Mouse (Mus musculus) kidney, adult 2 months (tissue): ENCODE results near the gene Mak. TPM values are rescaled to one million over a fixed set of nuclear protein-coding genes. Genes with fewer than 3 reads are reported as not detected.
"Not testable (repeated sequence)": the region's sequence is repeated elsewhere in the genome, so short reads cannot be mapped to it uniquely, and the experiment has no call there.

Experiments
- DNase-seq: peaks from one replicate; pipeline ENCODE4 v3.0.0; 2021
- H3K27ac ChIP-seq: fragments of 200-500 bp; 2 replicates; pipeline ENCODE4 v1.5.1; 2012; ENCODE audit warnings: low read depth, low read length, control low read depth, inconsistent platforms; ENCODE audit not compliant: insufficient read depth
- H3K27me3 ChIP-seq: fragments of 200-500 bp; replicated peaks from 2 replicates; pipeline ENCODE4 v1.6.1; 2012; ENCODE audit warnings: mild to moderate bottlenecking, moderate library complexity, low read length, inconsistent platforms; ENCODE audit not compliant: control insufficient read depth, insufficient read depth
- H3K36me3 ChIP-seq: fragments of 200-500 bp; 2 replicates; pipeline ENCODE4 v1.6.1; 2012; ENCODE audit warnings: mild to moderate bottlenecking, moderate library complexity, low read length, inconsistent platforms; ENCODE audit not compliant: control insufficient read depth, insufficient read depth
- H3K4me1 ChIP-seq: fragments of 200-500 bp; 2 replicates; pipeline ENCODE4 v1.6.1; 2011; ENCODE audit warnings: low read length; ENCODE audit not compliant: control insufficient read depth, insufficient read depth
- H3K4me3 ChIP-seq: fragments of 200-500 bp; 2 replicates; pipeline ENCODE4 v1.5.1; 2011; ENCODE audit warnings: mild to moderate bottlenecking, low read depth, low read length, control low read depth; ENCODE audit not compliant: insufficient read depth
- CTCF ChIP-seq: fragments of 200-500 bp; conservative IDR thresholded peaks from 2 replicates; pipeline ENCODE4 v1.5.1; 2011; ENCODE audit warnings: low read depth, mild to moderate bottlenecking, control low read depth, low read length, moderate library complexity, mixed read lengths; ENCODE audit not compliant: insufficient read depth, insufficient read length
- POLR2A ChIP-seq: fragments of 200-500 bp; IDR thresholded peaks from one replicate; pipeline ENCODE4 v1.6.1; 2011; ENCODE audit warnings: low read depth, low read length, control low read depth
- WGBS: fragments of 180-500 bp; shearing (Covaris S2); methylation state at CpG from one replicate; pipeline ENCODE4 v1.1.7; 2018; 5-methylcytosine and 5-hydroxymethylcytosine counted together
- polyA plus RNA-seq: library from polyadenylated mRNA; depleted of rRNA; stranded (reverse); fragments of >200 nt; gene quantifications from 2 replicates; pipeline ENCODE4 v1.2.3, GENCODE M21; 2012

The Mak gene
- polyA plus RNA-seq, 1 experiment: not detected

DNA sequence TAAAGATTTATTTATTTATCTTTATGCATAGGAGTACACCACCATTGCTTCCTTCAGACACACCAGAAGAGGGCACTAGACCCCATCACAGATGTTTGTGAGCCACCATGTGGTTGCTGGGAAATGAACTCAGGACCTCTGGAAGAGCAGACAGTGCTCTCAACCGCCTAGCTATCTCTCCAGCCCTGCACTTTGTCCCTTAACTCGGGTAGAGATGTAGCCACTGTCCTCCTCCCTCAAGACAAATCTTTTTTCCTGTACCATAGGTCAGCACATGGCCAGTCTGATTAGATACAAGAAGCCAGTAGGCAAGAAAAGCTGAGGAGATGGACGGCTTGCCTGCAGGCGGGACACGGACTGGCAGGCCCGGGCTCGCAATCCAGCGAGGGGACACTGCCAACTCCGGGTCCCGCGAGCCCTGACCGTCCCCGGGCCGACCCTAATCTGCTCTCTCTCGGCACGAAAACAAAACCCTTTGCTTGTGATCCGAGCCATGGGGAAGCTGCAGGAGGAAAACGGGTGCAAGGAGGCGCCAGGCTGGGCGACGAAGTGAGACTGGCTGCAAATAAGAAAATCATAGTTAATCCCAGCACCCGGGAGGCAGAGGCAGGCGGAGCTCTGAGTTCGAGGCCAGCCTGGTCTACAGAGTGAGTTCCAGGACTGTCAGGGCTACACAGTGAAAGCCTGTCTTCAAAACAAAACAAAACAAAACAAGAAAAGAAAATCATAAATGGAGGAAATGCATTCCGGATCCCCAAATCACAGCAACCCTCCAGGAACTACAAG lies 79.2 kb downstream of the Mak start:
- WGBS: under 1% methylated on average over 25 of the region's 25 CpGs
- H3K36me3 ChIP-seq: no peaks in the 10 kb centered on the region
- H3K27ac ChIP-seq: peak overlapping the region; percentile 100
- peak; percentile 33; the same call in 1 of the 2 replicates for TF ChIP-seq CTCF
- no peak for TF ChIP-seq POLR2A
- peaks cover 4% of the 10 kb centered on the region; the same call in 1 of the 2 replicates for H3K4me1 ChIP-seq
- H3K27me3 ChIP-seq: no peaks in the 10 kb centered on the region
- H3K4me3 ChIP-seq: peak overlapping the region; percentile 94
- peak; percentile 50 for DNase-seq

DNA sequence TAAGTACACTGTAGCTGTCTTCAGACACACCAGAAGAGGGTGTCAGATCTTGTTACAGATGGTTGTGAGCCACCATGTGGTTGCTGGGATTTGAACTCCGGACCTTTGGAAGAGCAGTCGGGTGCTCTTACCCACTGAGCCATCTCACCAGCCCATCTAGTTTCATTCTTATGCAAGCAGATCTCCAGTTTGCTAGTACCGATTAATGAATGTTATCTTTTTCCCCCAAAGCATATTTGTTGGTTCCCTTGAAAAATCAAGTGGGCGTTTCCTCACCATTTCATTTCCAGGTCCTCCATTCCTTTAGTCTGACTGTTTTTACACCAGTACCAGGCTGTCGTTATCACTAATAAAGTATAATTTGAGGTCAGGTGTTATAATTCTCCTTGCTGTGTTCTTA lies 81.0 kb downstream of the Mak start:
- H3K4me1 ChIP-seq, H3K27me3 ChIP-seq, DNase-seq, H3K36me3 ChIP-seq, H3K4me3 ChIP-seq, H3K27ac ChIP-seq: not testable (repeated sequence)
- WGBS: 88% methylated on average over 5 of the region's 5 CpGs

GRCm38 (mm10) chr13:40994487-40995263 lies 84.8 kb downstream of the Mak start:
- Histone ChIP-seq H3K27ac (no peak overlapping the region), H3K36me3 (no peaks in the 10 kb centered on the region), H3K27me3 (no peaks in the 10 kb centered on the region), H3K4me3 (no peak overlapping the region), H3K4me1 (no peaks in the 10 kb centered on the region)
- no peak for DNase-seq
- TF ChIP-seq CTCF: no peak
- TF ChIP-seq POLR2A: no peak
- 17% methylated on average over 8 of the region's 8 CpGs for WGBS

DNA sequence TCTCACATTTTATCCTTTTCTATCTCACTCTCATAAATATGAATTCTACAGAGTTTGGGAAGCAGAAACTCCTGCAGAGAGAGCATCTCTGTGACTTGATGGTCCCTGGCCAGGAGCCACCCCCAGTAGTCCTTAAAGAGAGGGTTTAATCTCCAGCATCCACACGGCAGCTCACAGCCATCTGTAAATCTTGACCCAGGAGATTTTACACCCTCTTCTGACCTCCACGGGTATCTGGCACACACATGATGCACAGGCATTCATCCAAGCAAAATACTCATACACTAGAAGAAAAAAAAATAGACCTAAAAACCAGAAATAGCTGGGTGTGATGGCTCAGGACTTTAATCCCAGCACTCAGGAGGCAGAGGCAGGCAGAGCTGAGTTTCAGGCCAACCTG lies 91.1 kb downstream of the Mak start:
- TF ChIP-seq POLR2A: no peak
- no peak for TF ChIP-seq CTCF

GRCm38 (mm10) chr13:40987608-40988303 lies 91.8 kb downstream of the Mak start:
- H3K4me1 ChIP-seq, H3K4me3 ChIP-seq, DNase-seq, H3K36me3 ChIP-seq, H3K27me3 ChIP-seq, H3K27ac ChIP-seq: not testable (repeated sequence)
- WGBS: 68% methylated on average over 4 of the region's 4 CpGs

More for the DNA sequence above, 91.1 kb downstream of the Mak start:
- peak; percentile 20 for DNase-seq
- H3K4me1 ChIP-seq: no peaks in the 10 kb centered on the region
- no peaks in the 10 kb centered on the region for H3K27me3 ChIP-seq
- no peak overlapping the region for H3K4me3 ChIP-seq
- no peak overlapping the region for H3K27ac ChIP-seq
- 35% methylated on average over 2 of the region's 2 CpGs for WGBS
- H3K36me3 ChIP-seq: no peaks in the 10 kb centered on the region

GRCm38 (mm10) chr13:40986081-40986480 lies 93.4 kb downstream of the Mak start:
- no peaks in the 10 kb centered on the region for H3K4me1 ChIP-seq
- no peaks in the 10 kb centered on the region for H3K36me3 ChIP-seq
- WGBS: 95% methylated on average over 5 of the region's 5 CpGs
- no peaks in the 10 kb centered on the region for H3K27me3 ChIP-seq
- no peak overlapping the region for H3K27ac ChIP-seq
- TF ChIP-seq POLR2A (no peak), CTCF (no peak)
- no peak for DNase-seq
- H3K4me3 ChIP-seq: no peak overlapping the region

- H3K4me3 ChIP-seq: no peak overlapping the region
- H3K4me1 ChIP-seq: peaks cover 5% of the 10 kb centered on the region; the same call in 1 of the 2 replicates
- 80% methylated on average over 1 of the region's 1 CpGs for WGBS
- H3K27ac ChIP-seq: no peak overlapping the region
- H3K27me3 ChIP-seq: no peaks in the 10 kb centered on the region
- H3K36me3 ChIP-seq: no peaks in the 10 kb centered on the region
- DNase-seq: no peak
- TF ChIP-seq POLR2A (no peak), CTCF (no peak)
These were observed 96.7 kb downstream of the Mak start for GRCm38 (mm10) chr13:40982759-40983158.
